Mouse (Mus musculus) regulatory T cell (primary cell): ENCODE results near the gene Olfr1493-ps1.

Source experiments
- in situ Hi-C: fragments of 300-600 bp; cut with MboI, MseI; formaldehyde crosslinking; loops from one replicate; pipeline ENCODE4 v1.15.1; 2025; ENCODE audit warnings: high pct_unique_total_duplicates

Olfr1493-ps1 gene

DNA sequence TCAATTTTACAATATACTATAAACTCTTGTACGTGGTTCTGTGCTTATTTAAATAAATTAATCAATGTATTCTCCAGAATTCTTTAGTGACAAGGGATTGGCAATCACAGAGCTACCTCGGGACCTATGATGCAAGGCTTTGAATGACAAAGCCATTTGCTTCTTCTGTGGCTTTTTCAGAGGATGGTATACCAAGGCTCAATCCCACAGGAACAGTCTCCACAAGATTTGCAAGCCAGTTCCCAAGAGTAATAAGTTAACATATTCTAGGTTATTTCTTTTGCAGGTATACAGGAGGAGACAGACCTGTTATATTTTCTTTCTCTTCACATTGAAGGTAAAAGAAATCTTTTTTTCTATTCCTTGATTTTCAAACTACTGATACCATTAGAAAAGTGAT is at the start of gene Olfr1493-ps1:
TSS of gene Olfr1493-ps1 (plus strand) at position 301 of the 400 bp plus-strand sequence.
- in situ Hi-C loops, result no loop called here

DNA sequence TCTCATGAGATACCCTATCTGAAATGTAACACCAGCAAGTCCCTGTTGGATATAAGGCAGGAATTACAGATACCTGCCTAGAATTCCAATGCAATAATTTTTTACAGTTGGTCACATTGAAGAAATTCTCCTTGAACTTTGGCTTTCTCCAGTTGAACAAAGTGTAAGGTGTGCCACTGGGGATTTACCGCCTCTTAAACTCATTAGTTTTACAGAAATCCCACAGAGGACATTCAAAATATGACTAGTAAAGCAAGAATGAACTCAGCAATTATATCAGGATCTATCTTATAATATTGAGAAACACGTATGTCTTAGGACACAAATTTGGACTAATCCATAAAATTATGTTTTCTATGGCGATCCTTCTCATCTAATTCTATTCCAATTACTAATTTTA is 26.1 kb upstream of the Olfr1493-ps1 start, which contains the start of gene Olfr1491:
TSS of gene Olfr1491 (plus strand) at position 301 of the 400 bp plus-strand sequence.
- in situ Hi-C loops, result loop anchor here (25.0 kb wide), 1 partner anchor 365 kb away; no protein-coding TSS in a partner anchor

GRCm38 (mm10) chr19:13739428-13739827 is 16.4 kb downstream of the Olfr1493-ps1 start, which contains the start of gene Olfr1494:
Gene Olfr1494, plus strand, starts transcription at chr19:13739728.
- in situ Hi-C loops, result no loop called here

- in situ Hi-C loops, result no loop called here
These were observed 26.3 kb downstream of the Olfr1493-ps1 start for GRCm38 (mm10) chr19:13749366-13749765.

- in situ Hi-C loops, result no loop called here
These were observed 41.2 kb downstream of the Olfr1493-ps1 start, which contains the start of gene Olfr1495 for GRCm38 (mm10) chr19:13764306-13764705. Gene Olfr1495, plus strand, starts transcription at chr19:13764606.

- in situ Hi-C loops, result no loop called here
These were observed 45.6 kb downstream of the Olfr1493-ps1 start for GRCm38 (mm10) chr19:13768565-13769276.

DNA sequence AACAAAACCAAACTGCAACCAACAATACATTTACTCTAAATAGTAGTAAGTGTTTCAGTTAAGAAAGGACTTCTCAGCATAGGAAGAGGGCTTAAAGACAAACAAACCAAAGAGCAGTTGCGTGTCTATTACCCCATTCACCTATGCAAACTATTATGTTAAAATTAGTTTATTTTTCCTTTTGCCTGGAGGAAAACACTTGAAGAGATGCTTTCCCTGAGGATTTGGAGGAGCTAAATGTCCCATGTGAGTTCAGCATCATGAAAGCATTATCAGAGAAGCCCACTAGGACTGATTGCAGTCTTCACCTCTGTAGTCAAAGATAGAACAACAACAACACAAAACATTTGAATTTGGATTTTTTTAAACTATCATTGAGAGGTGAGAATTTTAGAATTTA is 54.5 kb downstream of the Olfr1493-ps1 start, which contains the start of gene Olfr1496:
TSS of gene Olfr1496 (plus strand) at position 301 of the 400 bp plus-strand sequence.
- in situ Hi-C loops, result no loop called here
